Comparison of ENCODE assay signal across 8 mouse cellular contexts in genomic region chr14:55116425-55117200, GRCm38 (mm10). TPM values are rescaled to one million over a fixed set of nuclear protein-coding genes. Genes with fewer than 3 reads are reported as not detected.
A peak's percentile ranks its signal among the peaks of the same experiment; 100 is the strongest.
DNase-seq lines count a peak whose midpoint lies in the region; ATAC-seq and TF ChIP-seq lines count a peak whose summit lies in the region.

Gene Jph4 (minus strand): TSS chr14:55116935.

- DNase-seq in heart, adult 11 months, result no peak
- peak; percentile 88 for DNase-seq in cerebellum, adult 11-12 months
- peak; percentile 68 to 71 for DNase-seq in frontal cortex, postnatal 10 days (ENCODE audit: low spot score in 2 of 2)
- peak; percentile 75 to 81 for DNase-seq in left cerebral cortex, postnatal 36 days (ENCODE audit: low spot score in 2 of 2)
- DNase-seq in kidney, adult 8-10 months, result no peak

- H3K4me2 ChIP-seq in heart, embryonic 15.5 days, result peak within 1 kb of the TSS; percentile 99

- 10% methylated on average over 21 of the region's 21 CpGs for WGBS in heart, embryonic 15.5 days
- 33% methylated on average over 21 of the region's 21 CpGs for WGBS in small intestine, adult 2 months

- TF ChIP-seq POLR2A in small intestine, adult 2 months (IDR thresholded peaks at IDR 0.05; ENCODE audit: low read depth, low read length), result no peak

- H3K27ac ChIP-seq in heart, embryonic 15.5 days, result no peak within 1 kb of the TSS
- no peak within 1 kb of the TSS for H3K27ac ChIP-seq in small intestine, adult 2 months (ENCODE audit: insufficient read depth, low read depth, low read length)

- intact Hi-C loops in left cerebral cortex, postnatal 36 days (cut with DNase I), result no loop called here

- ATAC-seq in heart, embryonic 15.5 days (replicated peaks; ENCODE audit: insufficient number of reproducible peaks, insufficient read depth, low FRiP score, low read depth), result no peak
- no peak for ATAC-seq in megakaryocyte-erythroid progenitor cell, adult 5-6 weeks (replicated peaks; ENCODE audit: low FRiP score, low TSS enrichment, poor library complexity, severe bottlenecking)

- no peaks in the 10 kb centered on the region for H3K36me3 ChIP-seq in heart, embryonic 15.5 days
- no peaks in the 10 kb centered on the region for H3K36me3 ChIP-seq in small intestine, adult 2 months (ENCODE audit: control insufficient read depth, insufficient read depth, low read length)

- H3K9ac ChIP-seq in heart, embryonic 15.5 days, result no peak within 1 kb of the TSS

- H3K27me3 ChIP-seq in heart, embryonic 15.5 days, result peaks cover 62% of the 10 kb centered on the region
- H3K27me3 ChIP-seq in small intestine, adult 2 months (ENCODE audit: control insufficient read depth, insufficient read depth, low read length), result peaks cover 14% of the 10 kb centered on the region

- H3K9me3 ChIP-seq in heart, embryonic 15.5 days (replicated peaks), result no peaks in the 10 kb centered on the region

- peak within 1 kb of the TSS; percentile 63 for H3K4me3 ChIP-seq in heart, embryonic 15.5 days
- peak within 1 kb of the TSS; percentile 26; the same call in 1 of the 2 replicates for H3K4me3 ChIP-seq in small intestine, adult 2 months (ENCODE audit: low read depth, low read length)

- peaks cover 32% of the 10 kb centered on the region for H3K4me1 ChIP-seq in heart, embryonic 15.5 days (replicated peaks)
- peaks cover 12% of the 10 kb centered on the region for H3K4me1 ChIP-seq in small intestine, adult 2 months (ENCODE audit: control insufficient read depth, insufficient read depth, insufficient read length, low read length)

- TF ChIP-seq CTCF in small intestine, adult 2 months (IDR thresholded peaks at IDR 0.05; ENCODE audit: extremely low read depth, insufficient read length, insufficient replicate concordance, low read depth, low read length), result no peak

RNA-seq across cellular contexts. Expression of gene Jph4, which starts in this region (rescaled TPM):
- polyA plus RNA-seq in heart, embryonic 15.5 days (2015; fragmentation: Nextera tagmentation; extraction: Ambion mirVana), result 0.24 and 0.55 TPM in 2 replicates
- 100 to 1,000 TPM; 312 to 354 TPM for total RNA-seq in left cerebral cortex, postnatal 36 days (2021)
- polyA plus RNA-seq in small intestine, adult 2 months (2012; rRNA removed), result 0.65 and 0.72 TPM in 2 replicates
- not detected in 2 replicates for total RNA-seq in megakaryocyte-erythroid progenitor cell, adult 5-6 weeks (2014; fragmentation: Nextera tagmentation)
- 0.05 TPM in 1 of 2 replicates, not detected in the other for total RNA-seq in megakaryocyte-erythroid progenitor cell, adult 5-6 weeks (2017)

Comparison
In these comparisons a context has a peak if more than half of its experiments do, and no peak if none do; other contexts are left out.
1. RNA of gene Jph4 (total RNA-seq): 312 to 354 TPM in left cerebral cortex, postnatal 36 days; 0.05 TPM in megakaryocyte-erythroid progenitor cell, adult 5-6 weeks; every median in the first group is over 100 times any median in the second.
2. DNase-seq: peak in cerebellum, adult 11-12 months (single experiment), frontal cortex, postnatal 10 days (2 of 2) and left cerebral cortex, postnatal 36 days (2 of 2); none in heart, adult 11 months (single experiment) and kidney, adult 8-10 months (0 of 2).